In genomic region chr16:51048169-51048568, GRCm38 (mm10) we compare ENCODE assay signal across 28 mouse cellular contexts.
DNase-seq lines count a peak whose midpoint lies in the region; ATAC-seq and TF ChIP-seq lines count a peak whose summit lies in the region.
"Had no signal": no experiment of that assay in that cellular context is flagged by ENCODE, and none has a peak within 500 bp of the region (broad histone marks: within the 10 kb centered on the region; RNA-seq: fewer than 3 reads in every experiment).

No protein-coding gene starts in this region.

- intact Hi-C loops in heart, postnatal 25 days (cut with DNase I), result no loop called here

- H3K4me2 ChIP-seq in heart, embryonic 16.5 days (ENCODE audit: low read depth, low read length), result no peak overlapping the region
- H3K4me2 ChIP-seq in lung, embryonic 14.5 days, result no peak overlapping the region
- H3K4me2 ChIP-seq: embryonic facial prominence, embryonic 12.5 days; forebrain, embryonic 13.5 days; heart, embryonic 13.5 days; hindbrain, embryonic 13.5 days; intestine, embryonic 15.5 days had no signal

- DNase-seq in cerebellum, postnatal 10 days, result peak; percentile 14 to 19
- no peak for DNase-seq in cerebellum, adult 11 months
- no peak for DNase-seq in heart, postnatal 25 days (ENCODE audit: low spot score)
- peak; percentile 6 for DNase-seq in lung, embryonic 14.5 days
- DNase-seq in lung, postnatal 14 days, result no peak
- DNase-seq in kidney, postnatal 14 days, result no peak
- DNase-seq: adrenal gland, postnatal 25 days; B cell, adult 2 months; cerebellum, adult 18-20 months; cerebellum, adult 9-10 months; gastrocnemius, postnatal 10 days; gastrocnemius, postnatal 36 days; heart, adult 2 months; heart, postnatal 36 days had no signal

- 67% methylated on average over 4 of the region's 4 CpGs for WGBS in heart, embryonic 16.5 days
- 67% methylated on average over 4 of the region's 4 CpGs for WGBS in lung, embryonic 14.5 days

- peak overlapping the region; percentile 48; the same call in 1 of the 2 replicates for H3K27ac ChIP-seq in heart, embryonic 16.5 days (ENCODE audit: low read length)
- H3K27ac ChIP-seq in lung, embryonic 14.5 days (ENCODE audit: low read depth), result no peak overlapping the region
- H3K27ac ChIP-seq: embryonic facial prominence, embryonic 12.5 days; forebrain, embryonic 10.5 days; forebrain, embryonic 13.5 days; heart, adult 2 months; heart, embryonic 10.5 days; heart, embryonic 13.5 days; hindbrain, embryonic 10.5 days; hindbrain, embryonic 13.5 days; intestine, embryonic 15.5 days had no signal

- H3K9me3 ChIP-seq in heart, embryonic 16.5 days (replicated peaks; ENCODE audit: control insufficient read depth, low read length), result no peaks in the 10 kb centered on the region
- H3K9me3 ChIP-seq in lung, embryonic 14.5 days (ENCODE audit: low read depth, low read length), result no peaks in the 10 kb centered on the region
- H3K9me3 ChIP-seq: embryonic facial prominence, embryonic 12.5 days; forebrain, embryonic 10.5 days; forebrain, embryonic 13.5 days; G1E; heart, embryonic 10.5 days; heart, embryonic 13.5 days; hindbrain, embryonic 10.5 days; hindbrain, embryonic 13.5 days; intestine, embryonic 15.5 days had no signal

- no peaks in the 10 kb centered on the region for H3K4me1 ChIP-seq in heart, embryonic 16.5 days (ENCODE audit: control insufficient read depth, insufficient read depth, low read length)
- H3K4me1 ChIP-seq in lung, embryonic 14.5 days (ENCODE audit: insufficient read depth), result no peaks in the 10 kb centered on the region
- H3K4me1 ChIP-seq: embryonic facial prominence, embryonic 12.5 days; forebrain, embryonic 10.5 days; forebrain, embryonic 13.5 days; heart, embryonic 10.5 days; hindbrain, embryonic 10.5 days; hindbrain, embryonic 13.5 days; intestine, embryonic 15.5 days had no signal

- no peak for ATAC-seq in heart, embryonic 16.5 days (replicated peaks; ENCODE audit: extremely low read depth, insufficient read depth, low FRiP score)
- peak; percentile 44; the same call in 1 of the 2 replicates for ATAC-seq in lung, embryonic 14.5 days (ENCODE audit: insufficient read depth)
- ATAC-seq: forebrain, embryonic 13.5 days; forebrain, embryonic 16.5 days; hindbrain, embryonic 16.5 days; intestine, embryonic 15.5 days; Patski had no signal

- no peaks in the 10 kb centered on the region for H3K36me3 ChIP-seq in heart, embryonic 16.5 days (ENCODE audit: control insufficient read depth, insufficient read depth)
- no peaks in the 10 kb centered on the region for H3K36me3 ChIP-seq in lung, embryonic 14.5 days (ENCODE audit: insufficient read depth)
- H3K36me3 ChIP-seq: embryonic facial prominence, embryonic 12.5 days; forebrain, embryonic 10.5 days; G1E; heart, embryonic 10.5 days; heart, embryonic 13.5 days; hindbrain, embryonic 10.5 days; hindbrain, embryonic 13.5 days; intestine, embryonic 15.5 days had no signal

- no peaks in the 10 kb centered on the region for H3K27me3 ChIP-seq in heart, embryonic 16.5 days (ENCODE audit: control insufficient read depth, insufficient read depth, low read length)
- H3K27me3 ChIP-seq in lung, embryonic 14.5 days (ENCODE audit: insufficient read depth, low read length), result no peaks in the 10 kb centered on the region
- H3K27me3 ChIP-seq: CH12.LX; embryonic facial prominence, embryonic 12.5 days; forebrain, embryonic 13.5 days; heart, embryonic 13.5 days; hindbrain, embryonic 13.5 days; intestine, embryonic 15.5 days; Patski had no signal

- H3K9ac ChIP-seq in heart, embryonic 16.5 days (ENCODE audit: low read length), result no peak overlapping the region
- no peak overlapping the region for H3K9ac ChIP-seq in lung, embryonic 14.5 days
- H3K9ac ChIP-seq: embryonic facial prominence, embryonic 12.5 days; forebrain, embryonic 13.5 days; heart, embryonic 13.5 days; hindbrain, embryonic 13.5 days; intestine, embryonic 15.5 days had no signal

- no peak overlapping the region for H3K4me3 ChIP-seq in heart, embryonic 16.5 days (ENCODE audit: low read length)
- no peak overlapping the region for H3K4me3 ChIP-seq in lung, embryonic 14.5 days (ENCODE audit: low read depth, low read length)
- H3K4me3 ChIP-seq: embryonic facial prominence, embryonic 12.5 days; forebrain, embryonic 10.5 days; forebrain, embryonic 13.5 days; heart, adult 2 months; heart, embryonic 10.5 days; heart, embryonic 13.5 days; hindbrain, embryonic 10.5 days; hindbrain, embryonic 13.5 days; intestine, embryonic 15.5 days had no signal

- TF ChIP-seq CTCF in lung, embryonic 14.5 days (IDR thresholded peaks at IDR 0.05; ENCODE audit: low read depth), result no peak

Comparison
In these comparisons a context has a peak if more than half of its experiments do, and no peak if none do; other contexts are left out.
1. DNase-seq: peak in cerebellum, postnatal 10 days (2 of 2) and lung, embryonic 14.5 days (single experiment); none in cerebellum, adult 11 months (single experiment), heart, postnatal 25 days (single experiment), lung, postnatal 14 days (single experiment) and kidney, postnatal 14 days (single experiment).